Mouse (Mus musculus) hindbrain, postnatal 0 days (tissue): ENCODE results near the gene Trim11. TPM values are rescaled to one million over a fixed set of nuclear protein-coding genes. Genes with fewer than 3 reads are reported as not detected.
A peak's percentile ranks its signal among the peaks of the same experiment; 100 is the strongest.

Experiments
- ATAC-seq: fragments of 200-750 bp; cut with Nextera tagmentation; 2 replicates; pipeline ENCODE4 v1.8.0; 2017; ENCODE audit warnings: mild to moderate bottlenecking, moderate TSS enrichment, moderate library complexity
- DNase-seq: peaks from one replicate; pipeline ENCODE4 v3.0.0-alpha.2; 2015; ENCODE audit warnings: low spot score
- H3K27ac ChIP-seq: fragments of 300-500 bp; sonication (generic); 2 replicates; pipeline ENCODE4 v1.5.1; 2014; ENCODE audit warnings: mild to moderate bottlenecking
- H3K27me3 ChIP-seq: fragments of 300-500 bp; sonication (generic); 2 replicates; pipeline ENCODE4 v1.6.1; 2014; ENCODE audit warnings: low read length, mixed read lengths; ENCODE audit not compliant: insufficient read depth
- H3K36me3 ChIP-seq: fragments of 300-500 bp; sonication (generic); 2 replicates; pipeline ENCODE4 v1.6.1; 2014; ENCODE audit warnings: low read length, mixed read lengths; ENCODE audit not compliant: insufficient read depth
- H3K4me1 ChIP-seq: fragments of 300-500 bp; sonication (generic); 2 replicates; pipeline ENCODE4 v1.6.1; 2014; ENCODE audit warnings: antibody characterized with exemption, low read length, mixed read lengths; ENCODE audit not compliant: insufficient read depth
- H3K4me2 ChIP-seq: fragments of 300-500 bp; sonication (generic); 2 replicates; pipeline ENCODE4 v1.6.1; 2014; ENCODE audit warnings: low read depth, mild to moderate bottlenecking, low read length, moderate library complexity, mixed read lengths
- H3K4me3 ChIP-seq: fragments of 300-500 bp; sonication (generic); 2 replicates; pipeline ENCODE4 v1.5.1; 2014; ENCODE audit warnings: low read length
- H3K9ac ChIP-seq: fragments of 300-500 bp; sonication (generic); replicated peaks from 2 replicates; pipeline ENCODE4 v1.6.1; 2014; ENCODE audit warnings: mild to moderate bottlenecking, low read length, moderate library complexity, mixed read lengths
- H3K9me3 ChIP-seq: fragments of 300-500 bp; sonication (generic); 2 replicates; pipeline ENCODE4 v1.6.1; 2016; ENCODE audit warnings: low read length, mixed read lengths
- CTCF ChIP-seq: IDR thresholded peaks from 2 replicates; pipeline ENCODE4 v1.5.1; 2016; ENCODE audit warnings: antibody characterized with exemption, control low read depth, low read depth
- WGBS: fragments of 180-500 bp; shearing (Covaris S2); extraction: QIAGEN DNeasy Blood & Tissue Kit; methylation state at CpG from one replicate; pipeline ENCODE4 v1.1.7; 2014; 5-methylcytosine and 5-hydroxymethylcytosine counted together
- microRNA-seq, 2 experiments: library from miRNA; unstranded; fragments of <30 nt; microRNA quantifications; one replicate each; pipeline ENCODE4; 2016
- polyA plus RNA-seq: library from polyadenylated mRNA; unstranded; fragments of >200 nt; fragmentation: Nextera tagmentation; extraction: Ambion mirVana; gene quantifications from 2 replicates; pipeline ENCODE4 v1.2.1, GENCODE M21; 2015
- total RNA-seq: library from RNA; depleted of rRNA; stranded (reverse); fragments of >200 nt; gene quantifications from 2 replicates; pipeline ENCODE4 v1.2.3, GENCODE M21; 2014; rRNA removed

Trim11 gene
- total and polyA plus RNA-seq, 2 experiments from 2014 or later = 14.1 to 31.7 TPM

GRCm38 (mm10) chr11:59002327-59003079 is 24.6 kb downstream of the Trim11 start:
- ATAC-seq (no peak), DNase-seq (no peak)
- Histone ChIP-seq H3K27ac (no peak overlapping the region), H3K4me2 (no peak overlapping the region), H3K4me1 (no peaks in the 10 kb centered on the region), H3K36me3 (no peaks in the 10 kb centered on the region), H3K9ac (no peak overlapping the region), H3K27me3 (no peaks in the 10 kb centered on the region), H3K4me3 (no peak overlapping the region), H3K9me3 (no peaks in the 10 kb centered on the region)
- no peak for TF ChIP-seq CTCF
- WGBS = 82% methylated on average over 7 of the region's 7 CpGs

- Histone ChIP-seq H3K4me1 (no peaks in the 10 kb centered on the region), H3K4me2 (no peak overlapping the region), H3K4me3 (no peak overlapping the region), H3K36me3 (no peaks in the 10 kb centered on the region), H3K27ac (no peak overlapping the region), H3K27me3 (no peaks in the 10 kb centered on the region), H3K9ac (no peak overlapping the region), H3K9me3 (no peaks in the 10 kb centered on the region)
- ATAC-seq = no peak
- DNase-seq = peak; percentile 24
- TF ChIP-seq CTCF = peak; percentile 68
- WGBS = 36% methylated on average over 9 of the region's 9 CpGs
Observed at GRCm38 (mm10) chr11:59015052-59015451, 37.2 kb downstream of the Trim11 start.

GRCm38 (mm10) chr11:59026411-59026810 is 48.5 kb downstream of the Trim11 start:
- TF ChIP-seq CTCF = no peak
- WGBS = 83% methylated on average over 6 of the region's 6 CpGs

GRCm38 (mm10) chr11:59029003-59029402 is 51.1 kb downstream of the Trim11 start:
- Histone ChIP-seq H3K4me2 (no peak overlapping the region), H3K9me3 (no peaks in the 10 kb centered on the region), H3K27ac (no peak overlapping the region), H3K4me1 (no peaks in the 10 kb centered on the region), H3K27me3 (no peaks in the 10 kb centered on the region), H3K36me3 (no peaks in the 10 kb centered on the region), H3K4me3 (no peak overlapping the region), H3K9ac (no peak overlapping the region)
- DNase-seq (no peak), ATAC-seq (no peak)
- TF ChIP-seq CTCF = no peak
- 94% methylated on average over 13 of the region's 13 CpGs for WGBS

More at GRCm38 (mm10) chr11:59026411-59026810, 48.5 kb downstream of the Trim11 start:
- H3K27me3 ChIP-seq = no peaks in the 10 kb centered on the region
- no peak overlapping the region for H3K4me2 ChIP-seq
- no peak overlapping the region for H3K9ac ChIP-seq
- DNase-seq = no peak
- no peaks in the 10 kb centered on the region for H3K36me3 ChIP-seq
- no peaks in the 10 kb centered on the region for H3K9me3 ChIP-seq
- no peaks in the 10 kb centered on the region for H3K4me1 ChIP-seq
- ATAC-seq = no peak
- H3K27ac ChIP-seq = no peak overlapping the region
- no peak overlapping the region for H3K4me3 ChIP-seq

Small RNAs within 50 kb of the gene (microRNA-seq; reads per million reads assigned to microRNA genes)
- 0 reads per million in 2 experiments for gene Gm44313

Other genes with a start within 250 kb of the Trim11 start
- 1.7 and 2.3 TPM in 2 replicates for gene Olfr317, start 238.9 kb upstream of the Trim11 start, total RNA-seq
- 0.08 and 0.18 TPM in 2 replicates for gene Olfr317, start 238.9 kb upstream of the Trim11 start, polyA plus RNA-seq
- gene Olfr316, start 225.4 kb upstream of the Trim11 start, total RNA-seq = not detected in 2 replicates
- not detected in 2 replicates for gene Olfr316, start 225.4 kb upstream of the Trim11 start, polyA plus RNA-seq
- gene Olfr315, start 204.9 kb upstream of the Trim11 start, total RNA-seq = not detected in 2 replicates
- not detected in 2 replicates for gene Olfr315, start 204.9 kb upstream of the Trim11 start, polyA plus RNA-seq
- gene Olfr314, start 195.1 kb upstream of the Trim11 start, total RNA-seq = not detected in 2 replicates
- gene Olfr314, start 195.1 kb upstream of the Trim11 start, polyA plus RNA-seq = not detected in 2 replicates
- gene Fam183b, start 176.1 kb upstream of the Trim11 start, total RNA-seq = 4.7 and 5.9 TPM in 2 replicates
- 11.1 and 15.0 TPM in 2 replicates for gene Fam183b, start 176.1 kb upstream of the Trim11 start, polyA plus RNA-seq
- gene Olfr313, start 163.1 kb upstream of the Trim11 start, total RNA-seq = not detected in 2 replicates
- gene Olfr313, start 163.1 kb upstream of the Trim11 start, polyA plus RNA-seq = not detected in 2 replicates
- gene Olfr312, start 148.9 kb upstream of the Trim11 start, total RNA-seq = not detected in 2 replicates
- gene Olfr312, start 148.9 kb upstream of the Trim11 start, polyA plus RNA-seq = not detected in 2 replicates
- not detected in 2 replicates for gene Olfr311, start 138.8 kb upstream of the Trim11 start, total RNA-seq
- gene Olfr311, start 138.8 kb upstream of the Trim11 start, polyA plus RNA-seq = not detected in 2 replicates
- gene Gm12258, start 130.9 kb upstream of the Trim11 start, total RNA-seq = 13.3 and 16.4 TPM in 2 replicates
- gene Gm12258, start 130.9 kb upstream of the Trim11 start, polyA plus RNA-seq = 7.9 and 9.9 TPM in 2 replicates
- 6.9 and 8.7 TPM in 2 replicates for gene 2810021J22Rik, start 110.9 kb upstream of the Trim11 start, total RNA-seq
- gene 2810021J22Rik, start 110.9 kb upstream of the Trim11 start, polyA plus RNA-seq = 5.4 and 7.7 TPM in 2 replicates
- 7.1 and 7.2 TPM in 2 replicates for gene Zfp39, start 73.9 kb upstream of the Trim11 start, total RNA-seq
- gene Zfp39, start 73.9 kb upstream of the Trim11 start, polyA plus RNA-seq = 4.2 and 4.7 TPM in 2 replicates
- not detected in 2 replicates for gene Btnl10, start 60.2 kb upstream of the Trim11 start, total RNA-seq
- gene Btnl10, start 60.2 kb upstream of the Trim11 start, polyA plus RNA-seq = 0.04 TPM in 1 of 2 replicates, not detected in the other
- 975 and 1,069 TPM in 2 replicates for gene Rnf187, start 39.2 kb upstream of the Trim11 start, total RNA-seq
- 649 and 670 TPM in 2 replicates for gene Rnf187, start 39.2 kb upstream of the Trim11 start, polyA plus RNA-seq
- 625 and 1,276 TPM in 2 replicates for gene Hist3h2ba, start 29.2 kb upstream of the Trim11 start, total RNA-seq
- 103 and 109 TPM in 2 replicates for gene Hist3h2ba, start 29.2 kb upstream of the Trim11 start, polyA plus RNA-seq
- 218 and 236 TPM in 2 replicates for gene Hist3h2a, start 23.4 kb upstream of the Trim11 start, total RNA-seq
- gene Hist3h2a, start 23.4 kb upstream of the Trim11 start, polyA plus RNA-seq = 49.6 and 53.3 TPM in 2 replicates
- 2.8 and 4.3 TPM in 2 replicates for gene Trim17, start 23.4 kb upstream of the Trim11 start, total RNA-seq
- 0.55 and 0.74 TPM in 2 replicates for gene Trim17, start 23.4 kb upstream of the Trim11 start, polyA plus RNA-seq
- 2.3 and 2.8 TPM in 2 replicates for gene Obscn, start 158.3 kb downstream of the Trim11 start, total RNA-seq
- 0.30 and 0.41 TPM in 2 replicates for gene Obscn, start 158.3 kb downstream of the Trim11 start, polyA plus RNA-seq
- gene Iba57, start 185.6 kb downstream of the Trim11 start, total RNA-seq = 13.3 and 14.8 TPM in 2 replicates
- 9.3 and 10.7 TPM in 2 replicates for gene Iba57, start 185.6 kb downstream of the Trim11 start, polyA plus RNA-seq
- 2.3 and 3.2 TPM in 2 replicates for gene Gjc2, start 205.1 kb downstream of the Trim11 start, total RNA-seq
- gene Gjc2, start 205.1 kb downstream of the Trim11 start, polyA plus RNA-seq = 0.38 and 0.76 TPM in 2 replicates
- gene Guk1, start 214.1 kb downstream of the Trim11 start, total RNA-seq = 124 TPM in 2 replicates
- 258 and 271 TPM in 2 replicates for gene Guk1, start 214.1 kb downstream of the Trim11 start, polyA plus RNA-seq
- gene Mrpl55, start 224.4 kb downstream of the Trim11 start, total RNA-seq = 88.3 and 90.6 TPM in 2 replicates
- 119 and 123 TPM in 2 replicates for gene Mrpl55, start 224.4 kb downstream of the Trim11 start, polyA plus RNA-seq
- gene 2310033P09Rik, start 230.2 kb downstream of the Trim11 start, total RNA-seq = 4.3 and 4.7 TPM in 2 replicates
- gene 2310033P09Rik, start 230.2 kb downstream of the Trim11 start, polyA plus RNA-seq = 24.8 and 29.2 TPM in 2 replicates